Mouse (Mus musculus) brain, embryonic 14.5 days (tissue): Measurements from ENCODE around the gene Cbx3.

Source experiments
- CTCF ChIP-seq: fragments of 200-500 bp; IDR thresholded peaks from 2 replicates; pipeline ENCODE4 v1.5.1; 2012; ENCODE audit warnings: inconsistent platforms, mild to moderate bottlenecking, moderate library complexity, borderline replicate concordance; ENCODE audit not compliant: insufficient read depth, insufficient read length; ENCODE audit errors: extremely low read depth
- POLR2A ChIP-seq: fragments of 200-500 bp; IDR thresholded peaks from 2 replicates; pipeline ENCODE4 v1.6.1; 2012; ENCODE audit warnings: mild to moderate bottlenecking, inconsistent platforms, borderline replicate concordance; ENCODE audit not compliant: poor library complexity, insufficient read depth, insufficient read length, severe bottlenecking; ENCODE audit errors: extremely low read depth

DNA sequence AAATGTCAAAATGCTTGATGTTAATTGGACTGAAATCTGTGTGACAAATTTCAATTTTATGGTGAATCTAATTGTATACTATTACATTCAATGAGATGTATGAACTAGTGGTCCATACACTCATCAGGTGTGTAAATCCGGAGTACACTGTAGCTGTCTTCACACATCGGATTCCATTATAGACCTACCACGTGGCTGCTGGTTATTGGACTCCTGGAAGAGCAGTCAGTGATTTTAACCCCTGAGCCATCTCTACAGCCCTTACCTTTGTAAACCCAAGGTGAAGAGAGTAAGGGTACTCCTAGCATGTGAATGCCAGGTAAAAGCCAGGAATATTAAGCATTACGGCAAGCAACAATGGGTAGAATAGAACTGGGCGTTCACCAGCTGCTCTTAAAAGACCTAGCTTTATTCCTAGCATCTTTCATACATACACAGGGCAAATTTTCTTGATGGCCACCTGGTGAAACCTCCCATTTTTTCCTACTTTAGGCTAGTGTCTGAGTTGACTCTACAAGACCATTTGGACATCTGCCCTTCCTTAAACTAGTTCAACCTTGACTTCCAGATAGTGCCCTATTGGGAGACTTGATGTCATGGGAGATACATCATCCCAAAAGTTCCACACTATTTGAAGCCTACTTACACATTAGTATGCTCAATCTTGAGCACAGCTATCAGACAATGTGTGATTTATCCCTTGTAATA is 10.7 kb upstream of the Cbx3 start:
- TF ChIP-seq CTCF (no peak), POLR2A (no peak)
